Mouse (Mus musculus) spleen, adult 2 months (tissue): ENCODE results near the gene Rpl3.

Source experiments
- CTCF ChIP-seq: fragments of 200-500 bp; IDR thresholded peaks from 2 replicates; pipeline ENCODE4 v1.5.1; 2011; ENCODE audit warnings: mild to moderate bottlenecking, inconsistent platforms; ENCODE audit not compliant: insufficient read depth, insufficient read length, insufficient replicate concordance; ENCODE audit errors: extremely low read depth
- POLR2A ChIP-seq: fragments of 200-500 bp; IDR thresholded peaks from 2 replicates; pipeline ENCODE4 v1.6.1; 2011; ENCODE audit warnings: low read depth, low read length, inconsistent platforms

- TF ChIP-seq POLR2A = no peak
- peak; percentile 76; the same call in 1 of the 2 replicates for TF ChIP-seq CTCF
Measured at GRCm38 (mm10) chr15:80091121-80091955, at the start of gene Rpl3, which contains the start of gene Syngr1.
